Mouse (Mus musculus): ENCODE measurements around the gene Txnrd3. TPM values are rescaled to one million over a fixed set of nuclear protein-coding genes. Genes with fewer than 3 reads are reported as not detected.

Txnrd3 gene
- total RNA-seq (2021) = 10 to 100 TPM; 14.6 to 17.1 TPM
- long read RNA-seq, experiment 1, transcript Txnrd3-201 (16 exons, 2,836 nt) = major isoform, 20 of 21 reads
- long read RNA-seq, experiment 1, partial matches to known transcripts = 0 of 21 reads
- long read RNA-seq, experiment 1, other reads (novel, unspliced or antisense) = 1 of 21 reads
- long read RNA-seq, experiment 2, transcript Txnrd3-201 (16 exons, 2,836 nt) = major isoform, 12 of 13 reads
- long read RNA-seq, experiment 2, partial matches to known transcripts = 1 of 13 reads
- long read RNA-seq, experiment 2, other reads (novel, unspliced or antisense) = 0 of 13 reads

DNA sequence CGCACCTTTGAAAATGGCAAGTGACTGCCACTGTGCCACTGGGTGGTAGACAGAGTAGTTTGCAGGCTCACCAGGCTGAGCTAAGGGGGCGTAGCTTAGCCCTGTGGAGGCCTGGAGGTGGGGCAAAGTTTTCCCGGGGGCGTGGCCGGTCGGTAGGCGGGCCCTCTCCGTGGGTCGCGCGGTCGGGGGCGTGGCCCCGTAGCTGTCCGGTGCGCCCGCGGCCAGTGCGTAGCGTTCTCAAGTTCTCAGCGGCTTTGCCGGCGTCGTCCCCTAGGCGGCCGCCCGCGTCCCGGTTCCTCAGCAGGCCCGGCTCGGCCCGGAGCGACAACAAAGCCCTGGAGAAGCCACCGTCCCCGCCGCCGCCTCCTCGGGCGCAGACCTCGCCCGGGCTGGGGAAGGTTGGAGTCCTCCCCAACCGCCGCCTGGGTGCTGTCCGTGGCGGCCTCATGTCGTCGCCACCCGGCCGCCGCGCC lies at the start of gene Txnrd3:
Txnrd3 (plus strand) TSS at position 191 of the 473 bp plus-strand sequence.
- DNase-seq = peak; percentile 95 to 96

DNA sequence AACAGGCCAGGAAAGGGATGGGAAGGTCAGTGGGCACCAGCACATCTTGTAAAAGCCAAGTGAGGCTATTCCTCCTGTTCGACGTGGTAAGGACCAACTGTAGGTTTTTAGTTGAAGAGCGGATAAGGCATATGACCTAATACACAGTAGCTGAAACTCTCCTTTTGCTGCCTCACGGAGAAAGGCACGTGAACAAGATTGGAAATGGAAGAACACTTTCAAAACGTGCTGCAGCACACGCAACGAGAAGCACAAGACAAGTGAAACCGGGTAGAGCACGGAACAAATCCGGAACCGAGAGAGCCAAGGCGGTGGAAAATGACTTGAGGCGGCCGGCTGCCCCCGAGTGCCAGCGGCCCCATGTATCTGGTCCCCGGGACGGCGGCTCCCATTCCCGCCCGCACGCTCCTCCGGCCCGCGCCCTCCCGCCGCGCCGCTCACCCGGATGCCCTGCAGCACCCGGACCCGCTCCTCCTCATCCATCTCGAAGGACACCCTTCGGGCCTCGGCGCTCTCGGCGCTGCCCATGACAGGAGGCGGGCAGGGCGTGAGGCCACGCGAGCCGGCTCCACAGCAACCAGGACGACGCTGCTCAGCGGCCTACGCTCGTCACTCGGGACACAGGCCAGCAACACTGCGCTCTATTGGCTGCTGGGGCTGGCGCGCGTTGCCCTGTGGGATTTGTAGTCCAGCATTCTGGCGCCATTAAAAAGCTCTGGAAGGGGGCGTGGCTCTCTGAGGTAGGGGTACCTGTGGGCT lies 48.6 kb upstream of the Txnrd3 start, which contains the start of gene Chchd6:
Chchd6 (minus strand) TSS at position 635 of the 759 bp plus-strand sequence.
- peak; percentile 95 to 96 for DNase-seq

DNA sequence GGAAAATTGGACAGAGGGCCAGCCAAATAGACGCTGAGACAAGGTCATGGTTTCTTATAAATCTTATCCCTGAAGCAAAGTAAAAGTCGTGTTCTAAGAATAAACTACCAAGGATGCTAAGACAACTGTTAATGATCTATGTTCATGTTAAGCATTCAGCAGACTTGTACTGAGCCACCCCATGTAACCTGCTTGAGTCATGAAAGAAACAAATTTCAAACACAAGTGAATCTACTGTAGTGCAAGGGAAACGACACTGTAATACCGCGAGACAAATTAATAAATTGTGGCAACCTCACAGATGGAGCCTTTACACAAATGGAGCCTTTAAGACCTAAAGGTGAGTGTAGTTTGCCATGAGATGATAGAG lies 48.0 kb upstream of the Txnrd3 start:
- no peak for DNase-seq

DNA sequence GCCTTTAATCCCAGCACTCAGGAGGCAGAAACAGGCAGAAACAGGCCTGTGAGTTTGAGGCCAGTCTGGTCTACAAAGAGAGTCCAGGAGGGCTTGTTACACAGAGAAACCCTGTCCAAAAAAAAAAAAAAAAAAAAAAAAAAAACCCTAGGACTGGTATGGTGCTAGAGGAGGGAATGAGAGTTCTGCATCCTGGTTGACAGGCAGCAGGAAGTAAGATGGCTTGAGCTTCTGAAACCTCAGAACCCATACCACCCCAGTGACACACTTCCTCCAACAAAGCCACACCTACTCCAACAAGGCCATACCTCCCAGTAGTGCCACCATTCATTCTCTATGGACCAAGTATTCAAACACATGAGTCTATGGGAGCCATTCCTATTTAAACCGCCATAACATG lies 47.3 kb upstream of the Txnrd3 start:
- no peak for DNase-seq

DNA sequence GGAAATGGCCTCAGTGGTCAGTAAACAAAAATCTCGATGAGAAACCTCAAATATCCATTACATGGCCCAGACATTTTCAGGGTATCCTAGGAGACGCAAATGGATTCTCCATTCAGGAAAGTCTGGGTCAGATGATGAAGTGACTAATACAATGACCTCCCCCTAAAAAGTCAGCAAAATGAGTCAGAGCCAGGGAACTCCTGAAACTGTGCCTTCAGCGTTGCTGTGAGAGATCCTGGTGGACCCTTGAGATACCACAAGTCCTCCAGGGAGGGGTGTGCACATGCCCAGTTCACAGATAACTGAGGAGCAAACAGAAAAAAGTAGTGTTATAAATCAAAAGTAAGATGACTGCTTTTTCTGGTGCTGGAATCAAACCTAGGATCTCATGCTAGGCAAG lies 37.7 kb upstream of the Txnrd3 start:
- DNase-seq = no peak

DNA sequence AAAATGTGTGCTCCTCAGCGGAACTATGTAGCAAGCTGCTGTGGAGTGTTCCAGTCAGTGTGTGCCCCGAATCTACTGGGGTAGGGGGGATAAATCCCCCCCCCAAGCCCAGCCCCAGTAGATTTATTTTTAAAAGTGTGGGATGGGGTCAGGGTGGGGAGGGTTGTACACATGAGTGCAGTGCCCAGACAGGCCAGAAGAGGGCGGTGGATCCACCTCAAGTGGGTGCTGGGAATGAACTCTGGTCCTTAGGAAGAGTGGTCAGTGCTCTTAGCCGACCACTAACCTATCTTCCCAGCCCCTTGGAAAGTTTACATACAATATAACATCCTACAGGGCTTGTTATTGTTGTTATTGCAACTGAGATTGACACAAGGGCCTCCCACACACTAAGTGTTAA lies 35.8 kb upstream of the Txnrd3 start:
- DNase-seq = peak in 1 of 2 experiments; percentile 25

DNA sequence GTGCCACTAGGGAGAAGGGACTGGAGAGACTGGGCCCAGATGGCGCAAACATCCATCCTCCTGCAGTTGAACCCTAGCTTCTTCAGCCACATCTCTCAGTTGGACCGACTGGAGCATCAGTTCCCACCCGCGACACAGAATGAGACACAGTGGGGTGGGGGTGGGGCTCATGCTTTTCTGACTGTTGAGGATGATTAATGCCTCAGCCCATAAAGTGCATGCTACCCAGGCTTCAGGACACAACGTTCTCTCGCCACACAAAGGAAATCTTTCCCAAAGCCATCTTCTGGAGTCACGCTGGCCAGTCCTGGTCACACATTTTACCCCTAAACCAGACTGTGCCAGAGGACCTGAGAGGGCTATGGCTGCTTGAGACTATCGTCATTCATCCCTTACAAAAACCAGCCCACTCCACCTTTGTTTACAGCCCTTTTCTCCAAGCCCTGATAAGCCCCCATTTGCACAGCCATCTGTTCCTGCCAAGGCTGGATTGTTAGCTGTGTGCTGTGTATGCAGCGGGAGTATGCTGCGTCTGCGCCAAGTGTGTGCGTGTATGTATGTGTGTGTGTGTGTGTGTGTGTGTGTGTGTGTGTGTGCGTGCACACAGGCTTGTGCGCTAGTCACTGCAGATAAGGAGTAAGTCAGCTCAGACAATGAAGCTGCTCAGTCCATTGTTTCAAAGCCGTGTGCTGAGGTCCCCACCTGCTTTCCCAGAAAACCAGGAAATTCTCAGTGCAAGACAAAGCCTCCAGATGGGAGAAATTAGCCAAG lies 30.3 kb upstream of the Txnrd3 start:
- DNase-seq = no peak

DNA sequence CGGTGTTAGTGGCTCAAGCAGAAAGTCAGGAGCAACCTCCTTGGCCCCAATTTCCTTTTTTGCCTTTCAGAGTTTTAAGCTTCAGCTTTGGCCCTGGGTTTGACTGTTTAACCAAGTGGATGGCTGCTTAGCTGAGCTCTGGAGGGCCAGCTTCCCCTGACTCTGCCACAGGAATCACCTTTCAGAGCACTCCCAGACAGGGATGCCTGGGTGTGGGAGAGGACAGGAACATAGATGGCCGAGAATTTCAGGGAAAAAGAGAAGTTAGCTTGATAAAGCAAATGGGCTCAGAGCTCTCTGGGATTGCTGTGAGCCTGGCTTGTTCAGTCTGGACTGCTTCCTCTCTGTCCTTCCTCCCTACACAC lies 29.7 kb upstream of the Txnrd3 start:
- DNase-seq = no peak

DNA sequence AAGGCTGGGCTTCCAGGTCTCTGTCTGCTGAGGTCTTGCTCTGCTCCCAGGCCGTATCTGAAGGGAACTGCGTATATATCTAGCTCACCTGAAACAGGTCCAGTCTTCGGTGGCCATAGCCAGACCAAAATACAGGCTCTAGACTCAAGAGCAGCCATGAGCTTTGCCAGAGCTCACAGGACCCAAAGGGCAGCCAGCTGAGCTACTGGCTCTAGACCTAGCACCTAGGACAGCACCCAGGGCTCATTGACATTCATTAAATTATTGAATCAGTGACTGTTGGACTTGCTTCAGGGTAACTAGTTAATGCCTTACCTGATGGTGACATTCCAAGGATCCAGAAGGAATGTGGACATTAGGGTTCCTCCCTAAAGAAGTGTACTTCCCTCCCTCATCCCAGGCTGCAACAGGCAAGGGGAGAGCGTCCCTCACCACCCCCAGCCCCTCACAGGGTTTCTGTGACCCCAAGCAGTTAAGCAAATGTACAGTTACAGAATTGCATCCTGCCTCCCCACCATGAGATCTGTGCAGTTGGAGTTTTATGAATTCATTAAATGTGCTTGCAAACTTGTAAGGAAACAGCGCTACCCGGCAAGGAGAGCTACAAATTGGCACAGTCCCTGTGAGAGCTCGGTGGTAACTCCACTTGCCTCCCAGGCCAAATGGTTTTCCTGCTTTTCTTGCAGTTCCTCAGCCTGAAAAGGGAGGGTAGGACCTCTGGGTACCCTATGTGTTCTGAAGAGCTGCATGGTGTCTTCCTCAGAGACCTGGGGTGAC lies 29.0 kb upstream of the Txnrd3 start:
- no peak for DNase-seq

DNA sequence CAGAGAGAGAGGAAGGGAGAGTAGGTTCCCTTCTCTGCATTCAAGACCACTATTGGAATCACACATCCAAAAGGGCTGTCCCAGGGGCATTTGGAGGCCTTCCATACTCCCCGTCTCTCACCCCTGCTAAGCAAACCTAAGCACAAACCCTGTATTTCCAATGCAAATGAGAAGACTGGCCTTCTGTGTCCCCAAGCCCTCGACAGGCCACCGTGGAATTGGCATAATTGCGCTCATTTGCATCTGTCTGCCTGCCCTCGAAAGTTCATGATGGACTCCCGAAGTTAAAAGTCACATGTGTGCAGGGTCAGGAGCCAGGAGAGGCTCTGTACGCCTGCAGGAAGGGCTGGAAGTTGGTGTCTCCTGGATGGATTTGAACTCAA lies 28.4 kb upstream of the Txnrd3 start:
- DNase-seq = no peak

DNA sequence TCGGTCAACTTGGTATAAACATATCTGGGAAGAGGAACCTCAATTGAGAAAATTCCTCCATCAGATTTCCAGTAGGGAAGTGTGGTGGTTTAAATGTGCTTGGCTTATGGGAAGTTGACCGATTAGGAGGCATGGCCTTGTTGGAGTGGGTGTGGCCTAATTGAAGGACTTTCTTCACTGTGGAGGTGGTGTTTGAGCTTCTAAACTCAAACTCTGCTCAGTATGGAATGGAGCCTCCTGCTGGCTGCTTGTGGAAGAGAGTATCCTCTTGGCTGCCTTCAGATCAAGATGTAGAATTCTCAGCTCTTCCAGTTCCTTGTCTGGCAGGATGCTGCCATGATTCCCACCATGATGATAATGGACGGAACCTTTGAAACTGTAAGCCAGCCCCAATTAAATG lies 21.1 kb upstream of the Txnrd3 start:
- DNase-seq = no peak

DNA sequence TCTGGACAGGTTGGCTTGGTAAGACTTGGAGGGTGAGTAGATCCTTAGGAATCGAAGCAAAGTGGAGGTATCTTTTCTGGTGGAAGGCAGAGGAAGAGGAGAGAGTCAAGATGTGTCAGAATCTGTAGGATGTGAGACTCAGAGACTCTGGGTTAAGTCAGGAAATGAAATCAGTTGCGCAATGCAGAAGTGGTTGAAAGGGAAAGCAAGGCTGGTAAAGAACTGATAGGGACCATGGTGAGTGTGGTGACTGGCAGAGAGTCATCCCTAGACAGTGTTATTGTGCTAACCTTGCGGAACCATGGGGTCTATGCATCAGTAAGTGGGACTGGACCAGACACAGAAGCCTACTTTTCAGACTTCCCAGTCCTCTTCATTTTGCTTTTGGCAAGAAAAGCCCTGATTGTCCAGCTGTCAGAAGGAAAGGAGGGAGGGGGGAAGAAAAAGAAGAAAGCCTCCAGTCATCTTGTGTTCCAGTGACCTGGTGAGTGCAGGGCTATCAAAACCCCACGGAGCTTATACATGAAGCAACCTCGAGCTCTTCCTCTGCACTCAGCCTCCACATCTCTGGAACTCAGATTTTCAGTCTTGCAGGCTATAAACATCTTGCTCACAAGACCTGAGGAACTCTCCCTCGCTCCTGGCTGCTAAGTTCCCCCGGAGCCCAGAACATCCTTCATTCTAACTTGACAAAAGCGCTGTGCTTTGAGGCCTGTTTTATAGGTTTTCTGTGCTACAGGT lies 15.6 kb upstream of the Txnrd3 start:
- no peak for DNase-seq

DNA sequence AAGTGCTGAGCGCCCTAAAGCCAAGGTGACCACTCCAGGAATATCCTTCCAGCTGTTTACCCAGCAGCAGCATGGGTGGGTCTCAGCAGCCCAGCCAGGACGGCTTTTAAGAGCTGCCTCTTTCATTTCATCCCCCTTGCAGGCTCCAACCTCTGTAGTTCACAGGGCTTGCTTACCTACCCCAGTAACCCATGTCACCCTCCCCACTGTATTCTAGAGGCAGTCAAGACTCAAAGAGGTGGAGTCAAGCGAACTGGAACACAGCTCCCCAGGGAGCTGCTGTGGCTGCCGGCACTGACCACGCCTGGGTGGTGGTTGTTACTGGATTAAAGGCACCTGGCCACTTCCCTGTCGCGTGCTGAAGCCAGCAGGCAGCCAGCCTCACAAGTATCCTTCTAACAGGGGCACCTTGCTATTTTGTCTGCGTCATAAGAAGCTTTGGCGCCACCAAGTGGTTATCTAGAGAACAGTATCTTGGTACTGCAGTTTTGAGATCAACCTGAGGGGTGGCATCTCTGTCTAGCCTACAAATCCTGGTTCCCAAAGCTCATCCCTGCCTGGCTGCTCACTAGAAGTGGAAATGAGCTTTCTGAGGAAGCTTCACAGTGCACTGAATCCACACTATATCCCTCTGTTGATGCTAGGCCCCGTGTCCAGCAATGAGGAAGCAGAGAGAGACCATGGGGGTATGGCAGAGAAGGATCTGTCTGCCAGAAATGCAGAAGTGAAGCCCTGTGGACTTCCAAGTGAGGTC lies 11.8 kb upstream of the Txnrd3 start:
- peak; percentile 89 to 91 for DNase-seq

DNA sequence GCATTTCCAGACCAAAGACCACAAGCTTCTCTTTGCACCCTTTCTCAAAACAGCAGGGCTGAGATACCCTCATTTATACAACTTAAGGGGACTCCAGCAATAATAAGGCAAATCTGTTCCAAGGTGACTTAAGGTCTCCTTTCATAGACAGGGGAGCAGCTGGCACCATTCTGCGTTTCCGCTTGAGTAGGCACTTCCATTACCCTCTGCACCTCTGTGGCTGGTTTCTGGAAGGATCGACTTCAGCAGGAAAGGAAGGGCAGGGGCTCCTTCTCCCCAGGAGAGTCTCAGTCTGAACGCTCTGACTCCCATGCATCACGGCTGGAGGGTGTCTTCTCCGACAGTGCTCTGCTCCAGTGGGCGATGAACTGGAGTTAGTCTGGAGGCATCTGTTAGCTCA lies 10.7 kb upstream of the Txnrd3 start:
- DNase-seq = no peak

DNA sequence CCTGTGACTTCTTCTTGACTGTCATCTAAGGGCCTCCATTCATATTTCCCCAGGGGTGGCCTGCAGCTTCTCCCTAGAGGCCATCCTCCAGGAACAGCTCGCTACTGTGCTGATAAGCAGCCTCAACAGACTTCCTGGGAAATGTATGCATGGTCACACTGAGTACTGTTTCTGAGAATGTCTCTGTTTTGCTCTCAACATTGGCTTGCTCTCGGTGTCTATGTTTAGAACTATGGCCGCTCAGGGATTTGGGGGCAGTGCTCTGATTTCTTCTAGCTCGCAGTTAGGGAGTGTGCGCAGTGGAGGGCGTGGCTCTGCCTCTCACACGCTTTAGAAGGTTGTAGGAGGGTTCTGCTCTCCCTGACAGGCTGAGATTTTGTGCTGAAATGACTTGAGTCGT lies 9.4 kb upstream of the Txnrd3 start:
- DNase-seq = peak; percentile 60 to 77

DNA sequence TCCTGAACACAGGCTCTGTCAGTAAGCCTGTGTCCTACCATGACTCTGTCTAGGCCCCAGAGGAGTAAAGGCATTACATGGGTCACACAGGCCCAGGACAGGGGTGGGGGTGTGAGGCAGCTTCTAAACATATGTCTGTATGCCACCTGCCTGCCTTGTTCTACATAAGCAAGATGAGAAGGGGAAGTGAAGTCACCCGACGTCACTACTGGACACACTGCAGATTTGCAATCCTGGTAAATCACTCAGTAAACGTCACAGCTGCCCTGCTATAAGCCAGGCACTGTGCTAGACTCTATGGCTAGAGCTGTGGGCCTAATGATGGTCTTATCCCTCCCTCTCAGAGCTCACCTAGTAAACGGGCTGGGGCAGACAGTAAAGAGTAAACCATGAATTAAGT lies 5.8 kb upstream of the Txnrd3 start:
- no peak for DNase-seq

DNA sequence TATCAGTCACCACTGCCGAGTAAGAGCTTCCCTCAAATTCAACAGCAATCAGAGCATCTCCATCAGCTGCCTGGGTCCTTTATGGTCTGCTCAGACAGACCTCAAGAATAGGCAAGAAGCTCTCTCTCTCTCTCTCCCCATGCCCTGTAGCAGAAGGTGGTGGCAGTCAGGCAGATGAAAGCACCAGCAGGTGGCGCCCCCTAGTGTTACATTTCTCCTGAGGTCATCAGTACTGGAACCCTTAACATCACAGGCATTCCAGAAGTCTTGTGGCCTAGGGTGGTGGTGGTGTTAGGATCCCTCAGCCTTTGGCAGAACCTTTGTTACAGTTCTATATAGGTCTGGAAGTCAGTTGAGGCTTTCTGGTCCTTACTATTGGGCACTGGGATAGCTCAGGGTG lies 4.8 kb upstream of the Txnrd3 start:
- DNase-seq = peak in 1 of 2 experiments; percentile 62

DNA sequence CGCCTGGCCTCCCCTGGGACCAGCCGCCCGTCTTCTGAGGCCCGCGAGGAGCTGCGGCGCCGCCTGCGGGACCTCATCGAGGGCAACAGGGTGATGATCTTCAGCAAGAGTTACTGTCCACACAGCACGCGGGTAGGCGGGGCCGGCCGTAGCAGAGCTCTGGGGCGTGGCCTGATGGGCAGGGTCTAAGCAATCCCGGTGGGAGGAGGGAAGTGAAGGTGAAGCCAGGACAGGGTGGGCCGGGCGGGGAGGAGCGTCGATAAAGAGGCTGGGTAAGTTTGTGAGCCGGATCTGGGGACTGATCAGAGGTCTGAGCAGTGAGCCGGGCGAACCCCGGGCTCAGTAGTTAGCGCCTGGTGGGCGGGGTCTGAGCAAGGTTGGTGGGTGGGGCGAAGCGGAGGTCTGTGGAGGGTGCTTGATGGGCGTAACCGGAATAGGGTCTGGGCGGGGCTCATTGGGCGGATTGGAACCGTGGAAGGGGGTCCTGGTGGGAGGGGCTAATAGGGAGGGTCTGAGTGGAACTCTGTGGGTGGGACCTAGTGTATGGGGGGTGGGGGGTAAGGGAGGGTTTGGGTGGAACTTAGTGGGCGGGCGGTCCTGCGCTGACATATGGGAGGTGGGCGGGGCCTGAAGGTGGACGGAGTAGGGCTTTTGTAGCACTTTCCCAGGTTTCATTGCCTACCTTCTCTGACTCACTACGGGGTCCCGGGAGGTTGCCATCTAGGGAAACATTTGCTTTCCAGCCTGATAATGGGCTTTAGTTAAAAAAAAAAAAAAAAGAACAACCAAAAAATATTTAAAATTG lies 685 bp downstream of the Txnrd3 start:
- peak; percentile 95 to 96 for DNase-seq

DNA sequence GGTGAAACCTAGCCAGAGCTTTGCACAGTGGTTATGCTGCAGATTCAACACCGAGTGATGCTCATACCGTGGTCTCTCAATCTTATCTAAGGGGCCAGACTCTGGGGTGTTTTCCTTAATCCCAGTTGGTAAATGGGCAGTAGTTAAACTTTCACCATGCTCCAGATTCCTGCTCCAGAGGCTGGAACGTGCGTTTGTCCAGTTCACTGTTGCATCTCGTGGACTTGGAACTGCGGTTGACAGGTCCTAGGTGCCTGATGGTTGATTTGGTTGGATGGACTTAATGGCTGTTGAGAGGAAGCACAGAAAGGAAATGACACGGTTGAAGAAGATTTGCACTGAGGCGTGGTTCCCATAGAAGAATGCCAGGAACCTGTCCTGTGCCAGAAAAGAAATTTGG lies 6.1 kb downstream of the Txnrd3 start:
- DNase-seq = no peak

DNA sequence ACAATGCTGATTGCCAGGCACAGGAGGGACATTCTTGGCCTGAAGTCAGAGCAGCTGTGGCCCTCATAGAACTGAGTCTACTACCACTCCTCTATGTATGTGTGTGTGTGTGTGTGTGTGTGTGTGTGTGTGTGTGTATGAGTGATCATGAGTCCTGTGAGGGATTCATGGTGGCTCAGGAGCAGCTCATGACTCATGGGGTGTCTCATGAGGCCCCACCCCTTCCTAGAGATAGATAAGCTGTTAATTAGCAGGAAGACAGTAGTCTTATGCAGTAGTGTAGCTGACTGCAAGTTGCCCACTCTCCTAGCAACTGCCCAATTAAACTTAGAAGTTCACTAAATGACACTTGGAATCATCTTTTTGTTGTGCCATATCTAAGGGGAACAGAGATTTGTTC lies 8.0 kb downstream of the Txnrd3 start:
- no peak for DNase-seq
